Mouse (Mus musculus) left cerebral cortex, adult 9 months (tissue): ENCODE results near the gene Orc2.
A peak's percentile ranks its signal among the peaks of the same experiment; 100 is the strongest.

Source experiments
- DNase-seq, 2 experiments: peaks; one replicate each; pipeline ENCODE4 v3.0.0; 2022; ENCODE audit warnings: low spot score in 2 of 2

The Orc2 gene

GRCm38 (mm10) chr1:58423371-58424248 is 81.3 kb downstream of the Orc2 start, which contains the start of gene Clk1:
Gene Clk1, minus strand, starts transcription at chr1:58424066.
- peak; percentile 88 to 97 for DNase-seq

- no peak for DNase-seq
These were observed 82.0 kb downstream of the Orc2 start for GRCm38 (mm10) chr1:58422879-58423278.

- DNase-seq, result no peak
These were observed 83.9 kb downstream of the Orc2 start for GRCm38 (mm10) chr1:58420961-58421360.

- no peak for DNase-seq
These were observed 84.9 kb downstream of the Orc2 start for GRCm38 (mm10) chr1:58420032-58420431.

- DNase-seq, result no peak
These were observed 88.9 kb downstream of the Orc2 start for GRCm38 (mm10) chr1:58416048-58416447.

GRCm38 (mm10) chr1:58415442-58415841 is 89.5 kb downstream of the Orc2 start:
- DNase-seq, result no peak
